Mouse (Mus musculus) urinary bladder, postnatal 14 days (tissue): ENCODE data around the gene Zfp541.
A peak's percentile ranks its signal among the peaks of the same experiment; 100 is the strongest.

ENCODE experiments used
- DNase-seq: peaks from one replicate; pipeline ENCODE4 v3.0.0; 2021; ENCODE audit warnings: low spot score

Gene Zfp541

GRCm38 (mm10) chr7:16080581-16080980, 19.0 kb downstream of the Zfp541 start:
- DNase-seq, result no peak

DNA sequence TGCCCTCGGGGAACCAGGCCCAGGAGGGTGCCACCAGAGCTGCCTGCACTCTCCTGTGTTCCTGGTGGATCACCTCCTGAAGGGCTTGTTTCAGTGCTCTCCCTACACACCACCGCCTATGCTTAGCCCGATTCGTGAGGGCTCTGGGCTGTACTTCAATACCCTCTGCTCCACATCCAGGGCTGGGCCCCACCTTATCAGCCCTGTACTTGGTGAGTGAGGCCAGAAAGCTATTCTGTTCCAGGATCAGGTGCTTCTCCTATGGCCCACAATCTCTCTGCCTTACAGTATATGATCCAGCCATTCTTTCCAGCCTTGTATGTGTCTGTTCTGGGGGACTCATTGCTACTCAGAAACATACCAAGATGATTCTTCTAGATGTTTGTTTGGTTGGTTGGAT, 21.7 kb downstream of the Zfp541 start:
- no peak for DNase-seq

DNA sequence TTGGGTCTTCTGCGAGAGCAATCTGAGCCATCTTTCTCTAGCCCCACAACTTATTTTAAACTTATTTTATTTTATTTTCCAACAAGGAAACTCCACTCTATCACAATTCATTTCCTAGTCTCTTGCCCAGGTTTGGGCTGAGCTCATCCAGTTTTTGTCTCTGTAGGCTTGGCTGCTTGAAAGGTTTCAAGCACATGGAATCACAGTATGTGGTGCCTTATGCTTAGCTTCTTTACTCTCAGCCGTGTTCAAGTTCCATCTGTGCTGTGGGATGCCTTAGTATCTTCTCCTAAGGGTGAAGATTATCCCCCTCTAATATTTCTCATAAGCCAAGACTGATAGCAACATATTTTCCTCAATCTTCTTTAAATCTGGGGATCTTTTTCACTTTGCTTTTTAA, 26.0 kb downstream of the Zfp541 start:
- no peak for DNase-seq

GRCm38 (mm10) chr7:16094592-16094991, 33.0 kb downstream of the Zfp541 start:
- DNase-seq, result no peak

DNA sequence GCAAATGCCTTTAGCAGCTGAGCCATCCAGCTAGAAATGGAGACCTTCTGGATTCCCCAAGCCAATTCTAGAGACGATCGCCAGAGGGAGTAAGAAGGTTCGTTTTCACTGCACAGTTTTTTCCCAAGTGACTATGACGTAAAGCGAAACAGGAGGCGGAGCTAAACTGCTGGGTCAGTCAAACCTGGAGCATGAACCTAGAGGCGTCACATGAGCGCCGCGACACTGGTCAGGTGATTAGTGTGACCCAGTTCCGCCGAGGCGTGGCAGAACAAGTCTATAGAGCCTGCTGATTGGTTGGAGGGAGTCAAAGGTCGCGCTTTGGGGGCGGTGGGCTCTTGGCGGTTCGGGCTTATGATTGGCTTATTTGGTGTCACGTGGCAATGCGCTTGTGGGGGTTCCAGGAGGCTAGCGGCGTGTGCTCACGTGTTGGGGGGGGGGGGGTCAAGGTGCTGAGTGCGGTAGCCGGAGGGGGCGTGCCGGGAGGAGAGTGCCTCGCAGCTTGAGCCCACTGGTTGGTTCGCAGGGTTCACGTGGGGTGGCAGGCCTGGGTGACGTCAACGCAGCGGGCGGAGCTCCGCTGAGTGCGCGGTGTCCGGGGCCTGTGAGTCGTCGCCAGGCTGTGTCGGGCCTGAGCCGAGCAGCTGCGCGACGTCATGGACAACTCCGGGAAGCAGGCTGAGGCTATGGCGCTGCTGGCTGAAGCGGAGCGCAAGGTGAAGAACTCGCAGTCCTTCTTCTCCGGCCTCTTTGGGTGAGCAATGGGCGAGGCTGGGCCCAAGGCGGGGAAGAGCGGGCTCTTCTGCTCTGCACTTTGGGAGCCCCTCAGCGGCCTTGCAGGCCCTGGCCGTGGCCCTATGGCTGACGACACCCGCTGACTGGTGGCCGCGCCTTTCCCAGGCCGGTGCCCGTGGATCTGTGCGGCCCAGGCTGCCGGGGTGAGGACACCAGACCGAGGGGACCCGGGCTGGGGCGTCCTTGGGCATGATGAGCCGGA, 36.7 kb downstream of the Zfp541 start, which contains the start of gene Napa:
Napa (plus strand) TSS at position 438 of the 997 bp plus-strand sequence.
- peak; percentile 99 for DNase-seq

- no peak for DNase-seq
Observed at GRCm38 (mm10) chr7:16099901-16100300, 38.3 kb downstream of the Zfp541 start.

DNA sequence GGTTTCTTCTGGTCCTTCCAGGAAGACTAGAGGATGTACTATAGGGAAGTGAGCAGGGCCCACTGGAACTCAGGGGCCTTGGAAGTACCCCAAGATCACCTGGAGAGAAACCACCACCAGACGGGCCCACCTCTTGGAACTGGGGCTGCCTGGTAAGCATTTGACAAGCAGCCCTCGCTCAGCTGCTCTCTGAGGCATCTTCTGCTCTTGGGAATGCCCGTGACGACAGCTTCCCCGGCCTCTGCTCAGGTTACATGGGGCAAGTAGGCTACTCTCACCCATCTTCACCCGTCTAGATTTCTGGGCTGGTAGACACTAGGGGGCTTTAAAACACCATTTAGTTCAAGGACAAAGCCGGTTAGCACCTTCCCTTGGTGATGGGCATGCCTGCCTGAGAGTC, 39.5 kb downstream of the Zfp541 start:
- no peak for DNase-seq

GRCm38 (mm10) chr7:16101726-16102475, 40.3 kb downstream of the Zfp541 start:
- DNase-seq, result no peak

GRCm38 (mm10) chr7:16102686-16103226, 41.1 kb downstream of the Zfp541 start:
- no peak for DNase-seq

- DNase-seq, result no peak
Observed at GRCm38 (mm10) chr7:16103760-16104159, 42.1 kb downstream of the Zfp541 start.

DNA sequence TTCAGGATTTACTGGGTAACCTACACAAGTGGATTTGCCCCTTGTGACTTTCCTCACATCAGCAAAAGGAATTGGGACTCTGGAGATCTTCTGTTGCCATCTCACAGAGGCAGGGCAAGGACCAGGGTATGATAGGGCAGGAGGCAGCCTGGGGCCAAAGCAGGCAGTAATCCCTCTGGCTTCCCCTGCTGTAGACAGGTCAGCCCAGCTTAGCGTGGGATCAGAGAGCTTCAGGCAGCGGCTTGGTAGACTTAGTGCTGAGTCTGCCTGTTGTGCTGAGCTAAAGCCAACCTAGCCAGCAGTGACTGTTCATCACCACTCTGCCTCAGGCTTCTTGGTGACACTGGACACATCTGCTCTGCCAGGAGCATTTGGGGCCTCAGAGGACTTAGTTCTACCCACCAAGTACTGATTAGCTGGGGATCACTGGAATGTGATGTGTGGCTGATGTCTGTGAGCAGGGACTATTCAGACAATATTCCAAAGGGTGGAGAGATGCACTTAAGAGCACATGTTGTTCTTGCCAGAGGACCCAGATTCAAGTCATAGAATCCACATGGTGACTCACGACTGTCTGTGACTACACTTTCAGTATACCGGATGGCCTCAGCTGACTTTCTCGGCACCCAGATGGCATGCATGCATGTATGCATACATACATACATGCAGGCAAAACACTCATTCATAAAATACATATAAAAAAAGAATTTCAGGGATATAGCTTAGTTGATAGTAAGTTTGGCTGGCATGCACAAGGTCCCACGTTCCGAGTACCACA, 43.2 kb downstream of the Zfp541 start:
- DNase-seq, result no peak

- DNase-seq, result no peak
Observed at GRCm38 (mm10) chr7:16108886-16109542, 47.4 kb downstream of the Zfp541 start.

DNA sequence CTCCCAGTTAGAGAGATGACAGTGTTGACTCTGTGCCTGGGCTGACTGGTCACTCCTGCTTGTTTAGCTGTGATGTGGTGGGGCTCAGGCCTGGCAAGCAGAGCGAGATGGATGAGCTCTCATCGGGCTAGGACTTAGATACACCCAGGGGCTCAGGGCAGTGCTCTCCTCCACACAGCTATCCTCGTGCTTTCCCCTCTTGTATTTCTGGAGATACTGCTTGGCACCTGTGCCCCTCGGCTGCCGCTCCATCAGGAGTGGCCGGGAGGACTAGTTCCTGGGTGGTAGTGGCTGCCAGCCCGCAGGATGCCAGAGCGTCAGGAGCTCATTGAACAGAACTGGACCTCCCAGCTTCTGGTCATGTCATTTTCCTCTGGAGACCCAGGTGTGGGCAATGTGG, 48.5 kb downstream of the Zfp541 start:
- no peak for DNase-seq

DNA sequence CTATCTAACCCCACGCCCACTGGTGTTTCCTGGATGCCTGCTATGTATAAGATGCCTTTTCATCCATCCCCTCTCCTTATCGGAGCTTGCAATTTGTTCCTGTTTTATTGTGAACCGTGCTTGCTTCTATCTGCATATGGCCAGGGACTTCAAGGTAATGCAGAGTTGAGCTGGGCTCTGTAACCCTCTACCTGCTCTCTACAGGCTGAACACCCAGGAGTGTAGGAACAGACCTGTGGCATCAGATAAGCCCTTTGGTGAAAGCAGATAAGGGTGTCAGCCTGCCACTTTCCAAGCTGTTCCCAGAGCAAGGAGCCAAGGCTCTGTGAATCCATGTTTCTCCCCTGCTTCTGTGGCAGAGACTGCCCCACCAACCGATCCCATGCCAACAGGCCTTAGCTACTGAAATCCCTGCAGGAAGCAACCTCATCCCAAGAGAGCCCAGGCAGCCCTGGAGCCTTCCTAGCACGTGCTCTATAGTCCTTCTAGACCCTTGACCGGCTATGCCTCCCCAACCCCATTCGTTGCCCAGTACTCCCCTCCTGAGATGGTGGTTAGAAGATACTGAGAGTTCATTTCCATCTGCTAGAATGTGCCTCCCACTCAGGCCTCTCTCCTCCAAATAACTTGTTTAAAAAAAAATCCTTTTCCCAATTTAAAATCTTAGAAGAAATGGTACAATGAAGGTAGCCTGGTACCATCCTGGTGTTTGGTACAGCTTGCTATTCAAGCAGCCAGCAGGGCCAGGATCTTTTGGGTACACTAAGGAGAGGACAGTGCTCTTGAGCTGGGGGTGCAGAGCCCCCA, 49.9 kb downstream of the Zfp541 start:
- DNase-seq, result no peak

GRCm38 (mm10) chr7:16116418-16116817, 54.8 kb downstream of the Zfp541 start:
- no peak for DNase-seq

DNA sequence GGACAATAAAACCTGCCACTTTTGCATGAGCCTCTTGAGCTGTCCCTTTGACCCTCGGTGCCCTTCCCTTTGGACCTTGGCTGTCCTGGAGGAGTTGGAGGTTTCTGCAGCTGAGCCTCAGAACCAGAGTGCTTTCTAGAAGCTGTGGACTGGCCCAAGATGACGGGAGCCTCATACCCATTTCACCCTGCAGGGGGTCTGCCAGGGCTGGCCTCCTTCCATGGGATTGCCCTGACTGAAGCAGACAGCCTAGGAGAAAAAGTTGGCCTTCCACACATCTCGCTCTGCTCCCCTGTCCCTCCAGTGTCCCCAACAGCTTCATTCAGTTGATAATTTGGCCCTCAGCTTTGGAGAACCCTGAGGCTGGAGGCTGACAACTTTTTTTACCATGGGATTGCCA, 55.5 kb downstream of the Zfp541 start:
- DNase-seq, result no peak

- peak; percentile 88 for DNase-seq
Observed at GRCm38 (mm10) chr7:16119569-16120261, 58.1 kb downstream of the Zfp541 start, which contains the start of gene Kptn. Kptn (plus strand) TSS chr7:16119895.

DNA sequence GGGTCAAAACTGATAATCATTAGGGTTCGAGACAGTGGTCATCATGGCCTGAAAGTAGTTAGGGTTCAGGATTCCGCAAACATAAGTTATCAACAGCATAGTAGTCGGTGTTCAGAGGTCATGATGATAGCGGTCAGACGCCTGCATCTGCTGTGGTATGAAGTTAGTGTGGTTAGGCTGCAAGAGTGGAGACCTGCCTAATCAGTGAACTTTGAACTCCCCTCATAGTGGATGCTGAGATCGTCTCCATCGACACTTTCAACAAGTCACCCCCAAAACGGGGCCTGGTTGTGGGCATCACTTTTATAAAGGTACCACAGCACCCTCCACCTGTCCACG, 58.6 kb downstream of the Zfp541 start:
- no peak for DNase-seq

DNA sequence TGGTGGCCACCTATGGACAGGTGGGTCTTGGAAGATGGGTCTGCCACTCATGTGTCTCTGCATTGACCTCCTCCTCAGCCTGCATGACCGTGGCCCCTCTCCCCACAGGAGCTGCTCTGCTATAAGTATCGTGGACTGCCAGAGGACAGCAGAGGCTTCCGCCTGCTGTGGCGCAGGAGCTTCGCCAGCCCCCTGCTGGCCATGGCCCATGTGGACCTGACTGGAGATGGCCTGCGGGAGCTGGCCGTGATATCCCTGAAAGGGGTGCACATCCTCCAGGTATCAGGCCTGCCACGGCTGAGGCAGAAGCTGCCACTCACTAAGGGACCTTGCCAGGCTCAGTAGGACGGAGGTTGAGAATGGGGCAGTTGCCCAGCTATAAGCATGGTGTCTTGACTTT, 64.2 kb downstream of the Zfp541 start:
- DNase-seq, result no peak

DNA sequence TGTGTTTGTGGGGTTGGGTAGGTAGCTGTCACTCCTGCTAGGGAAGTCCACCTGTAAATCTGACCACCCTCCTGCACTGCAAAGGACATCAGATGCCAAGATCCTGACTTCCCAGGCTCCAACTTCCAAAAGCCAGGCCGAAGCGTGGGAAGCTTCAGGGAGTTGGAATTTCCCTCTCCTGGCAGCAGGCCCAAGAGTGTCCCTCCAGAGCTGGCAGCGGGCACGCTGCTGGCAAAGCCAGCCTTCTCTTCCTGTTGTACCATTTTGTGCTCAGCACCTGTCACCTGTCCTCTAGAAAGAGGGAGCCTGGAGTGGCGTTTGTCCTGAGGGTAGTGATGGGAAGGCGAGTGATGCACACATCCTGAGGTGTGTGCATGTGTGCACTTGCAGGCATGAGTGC, 66.7 kb downstream of the Zfp541 start:
- no peak for DNase-seq
